In the genomic region with DNA sequence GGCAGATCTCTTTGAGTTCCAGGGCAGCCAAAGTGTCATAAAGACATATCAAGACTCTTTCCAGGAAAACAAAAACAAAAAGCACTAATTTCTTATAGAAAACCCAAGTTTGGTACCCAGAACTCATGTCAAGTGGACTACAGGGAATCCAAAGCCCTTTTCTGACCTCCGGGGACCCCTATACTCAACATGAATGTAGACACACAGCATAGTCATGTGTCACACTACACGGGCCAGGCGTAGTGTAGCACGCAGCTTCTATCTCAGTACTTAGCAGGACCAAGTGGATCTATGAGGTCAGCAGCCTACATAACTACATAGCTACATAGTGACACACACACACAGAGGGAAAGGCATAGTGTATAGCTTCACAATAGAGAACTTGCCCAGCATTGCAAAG, we compare ENCODE assay signal across 16 mouse cellular contexts.
"Had no signal": no experiment of that assay in that cellular context is flagged by ENCODE, and none has a peak within 500 bp of the region (broad histone marks: within the 10 kb centered on the region; RNA-seq: fewer than 3 reads in every experiment).

No protein-coding gene starts in this region.

- H3K27me3 ChIP-seq: liver, embryonic 13.5 days; liver, embryonic 15.5 days; lung, embryonic 15.5 days; midbrain, embryonic 12.5 days; neural tube, embryonic 13.5 days; neural tube, embryonic 15.5 days; stomach, embryonic 15.5 days had no signal

- H3K4me2 ChIP-seq: liver, embryonic 11.5 days; liver, embryonic 13.5 days; liver, embryonic 15.5 days; lung, embryonic 15.5 days; midbrain, embryonic 12.5 days; neural tube, embryonic 13.5 days; neural tube, embryonic 15.5 days; stomach, embryonic 15.5 days had no signal

- DNase-seq: liver, embryonic 13.5 days; liver, postnatal 0 days; lung, adult 2 months; lung, postnatal 14 days; midbrain, embryonic 14.5 days; right cerebral cortex, postnatal 14 days; thymus, adult 2 months; thymus, postnatal 36 days had no signal

- H3K4me3 ChIP-seq: liver, embryonic 13.5 days; liver, embryonic 15.5 days; lung, embryonic 15.5 days; midbrain, embryonic 10.5 days; midbrain, embryonic 12.5 days; neural tube, embryonic 13.5 days; neural tube, embryonic 15.5 days; stomach, embryonic 15.5 days had no signal
